Mouse (Mus musculus) right cerebral cortex, postnatal 4 days (tissue): ENCODE data around the gene Olfr1162.
"Not testable (repeated sequence)": the region's sequence is repeated elsewhere in the genome, so short reads cannot be mapped to it uniquely, and the experiment has no call there.

ENCODE experiments used
- DNase-seq: peaks from one replicate; pipeline ENCODE4 v3.0.0-alpha.2; 2022

Olfr1162 gene

GRCm38 (mm10) chr2:88051029-88051428 is at the start of gene Olfr1162:
Gene Olfr1162 (minus strand): TSS chr2:88051129.
- DNase-seq: no peak

GRCm38 (mm10) chr2:88093866-88094265 is 42.9 kb upstream of the Olfr1162 start, which contains the start of gene Olfr1164:
Gene Olfr1164 (minus strand): TSS chr2:88093966.
- no peak for DNase-seq

- no peak for DNase-seq
Measured at GRCm38 (mm10) chr2:88071730-88072129, 20.8 kb upstream of the Olfr1162 start, which contains the start of gene Olfr1163. Gene Olfr1163 (minus strand): TSS chr2:88071830.

DNA sequence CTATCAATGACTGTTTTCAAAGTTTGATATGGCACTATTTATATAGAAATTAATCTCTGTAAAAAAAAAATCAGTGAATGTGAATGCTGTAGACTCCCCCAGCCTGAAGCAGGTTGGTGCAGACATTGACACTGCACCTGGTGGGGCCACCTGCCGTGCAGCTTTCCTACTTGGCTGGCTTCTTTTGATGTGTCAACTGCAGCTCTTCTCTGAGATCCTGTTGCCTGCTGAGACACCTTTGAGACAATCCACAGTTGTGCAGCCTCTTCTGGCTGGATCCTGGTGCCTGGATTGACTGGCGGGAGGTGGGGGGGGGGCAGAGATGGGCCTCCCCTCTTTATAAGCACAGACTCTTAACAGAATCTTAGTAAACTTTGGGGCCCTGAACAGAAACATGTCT is 12.7 kb upstream of the Olfr1162 start:
- no peak for DNase-seq

- DNase-seq: no peak
Measured at GRCm38 (mm10) chr2:88037599-88037998, 13.3 kb downstream of the Olfr1162 start, which contains the start of gene Olfr73. Gene Olfr73 (minus strand): TSS chr2:88037699.

- not testable (repeated sequence) for DNase-seq
Measured at GRCm38 (mm10) chr2:88022474-88022873, 28.5 kb downstream of the Olfr1162 start, which contains the start of gene Olfr1161. Gene Olfr1161 (plus strand): TSS chr2:88022774.

GRCm38 (mm10) chr2:88007515-88008318 is 43.2 kb downstream of the Olfr1162 start, which contains the start of gene Olfr1160:
Gene Olfr1160 (minus strand): TSS chr2:88008268.
- DNase-seq: no peak
